Mouse (Mus musculus) midbrain, embryonic 14.5 days (tissue): Measurements from ENCODE around the gene Shox2. TPM values are rescaled to one million over a fixed set of nuclear protein-coding genes. Genes with fewer than 3 reads are reported as not detected.

Experiments
- polyA plus RNA-seq: library from polyadenylated mRNA; unstranded; fragments of >200 nt; fragmentation: Nextera tagmentation; extraction: Ambion mirVana; gene quantifications from 2 replicates; pipeline ENCODE4 v1.2.1, GENCODE M21; 2014

The Shox2 gene
- polyA plus RNA-seq, 1 experiment from 2014 or later: 74.7 TPM

Other genes starting within 250 kb of the Shox2 start
- gene Rsrc1, start 381 bp downstream of the Shox2 start, polyA plus RNA-seq: 42.2 and 50.9 TPM in 2 replicates